In genomic region chr10:80901409-80902272, GRCm38 (mm10) we compare ENCODE assay signal across 8 mouse cellular contexts. TPM values are rescaled to one million over a fixed set of nuclear protein-coding genes. Genes with fewer than 3 reads are reported as not detected.
DNase-seq lines count a peak whose midpoint lies in the region; ATAC-seq and TF ChIP-seq lines count a peak whose summit lies in the region.

No protein-coding gene starts in this region.

- H3K4me3 ChIP-seq in MEL (ENCODE audit: control insufficient read depth in 1 of 2, insufficient read depth in 1 of 2, low read depth in 2 of 2, low read length in 2 of 2), result peak overlapping the region in 1 of 2 experiments; percentile 10; a peak in 1 of 4 replicates
- H3K4me3 ChIP-seq in hindbrain, embryonic 12.5 days, result no peak overlapping the region
- peak overlapping the region in 1 of 2 experiments; percentile 98; a peak in 2 of 4 replicates for H3K4me3 ChIP-seq in liver, embryonic 14.5 days (ENCODE audit: insufficient read depth in 1 of 2, low read depth in 2 of 2, low read length in 2 of 2)

- H3K27ac ChIP-seq in MEL (ENCODE audit: control insufficient read depth, low read depth, low read length), result peak overlapping the region; percentile 1; the same call in 1 of the 2 replicates
- peak overlapping the region; percentile 69 for H3K27ac ChIP-seq in hindbrain, embryonic 12.5 days
- peak overlapping the region; percentile 27; the same call in 1 of the 2 replicates for H3K27ac ChIP-seq in liver, embryonic 14.5 days

- no peaks in the 10 kb centered on the region for H3K9me3 ChIP-seq in MEL (replicated peaks; ENCODE audit: insufficient read depth, low read length)
- H3K9me3 ChIP-seq in hindbrain, embryonic 12.5 days (replicated peaks), result no peaks in the 10 kb centered on the region
- no peaks in the 10 kb centered on the region for H3K9me3 ChIP-seq in liver, embryonic 14.5 days (ENCODE audit: control insufficient read depth, low read length)

- peak overlapping the region; percentile 28 for H3K4me2 ChIP-seq in hindbrain, embryonic 12.5 days (replicated peaks)
- peak overlapping the region; percentile 99 for H3K4me2 ChIP-seq in liver, embryonic 14.5 days (ENCODE audit: low read depth)

- peaks cover 0 to 5% of the 10 kb centered on the region in 2 experiments; a peak in 2 of 4 replicates for H3K36me3 ChIP-seq in MEL (ENCODE audit: control insufficient read depth in 1 of 2, insufficient read depth in 2 of 2, low read length in 2 of 2)
- H3K36me3 ChIP-seq in hindbrain, embryonic 12.5 days, result peaks cover 68% of the 10 kb centered on the region
- H3K36me3 ChIP-seq in liver, embryonic 14.5 days (replicated peaks; ENCODE audit: control insufficient read depth, insufficient read depth, low read depth), result peaks cover 4% of the 10 kb centered on the region

- TF ChIP-seq RAD21 in MEL (IDR thresholded peaks at IDR 0.05; ENCODE audit: low read depth, low read length), result no peak

- peak; percentile 44 for DNase-seq in cerebellum, postnatal 25 days
- DNase-seq in cerebellum, postnatal 14 days, result no peak
- no peak for DNase-seq in MEL (ENCODE audit: low read depth, low spot score)
- no peak for DNase-seq in liver, embryonic 14.5 days (ENCODE audit: low read depth in 3 of 3, low spot score in 3 of 3)
- no peak for DNase-seq in urinary bladder, postnatal 25 days (ENCODE audit: low spot score)
- no peak for DNase-seq in ovary, postnatal 36 days (ENCODE audit: low spot score)

- peaks cover 17% of the 10 kb centered on the region for H3K79me2 ChIP-seq in MEL (ENCODE audit: control insufficient read depth, insufficient read depth, low read length, poor library complexity)

- H3K9ac ChIP-seq in MEL (ENCODE audit: control insufficient read depth, low read depth, low read length, poor library complexity, severe bottlenecking), result peak overlapping the region; percentile 45
- peak overlapping the region; percentile 15; the same call in 1 of the 2 replicates for H3K9ac ChIP-seq in hindbrain, embryonic 12.5 days
- H3K9ac ChIP-seq in liver, embryonic 14.5 days (replicated peaks), result no peak overlapping the region

- TF ChIP-seq CTCF in MEL (IDR thresholded peaks at IDR 0.05 in 2 of 3, conservative IDR thresholded peaks at IDR 0.05 in 1 of 3; ENCODE audit: control insufficient read depth in 1 of 3, insufficient read depth in 1 of 3, low read depth in 2 of 3, low read length in 3 of 3, poor library complexity in 1 of 3, severe bottlenecking in 1 of 3), result no peak
- no peak for TF ChIP-seq CTCF in liver, embryonic 14.5 days (IDR thresholded peaks at IDR 0.05; ENCODE audit: low read depth)

- peaks cover 0 to 8% of the 10 kb centered on the region in 2 experiments; a peak in 2 of 4 replicates for H3K4me1 ChIP-seq in MEL (ENCODE audit: control insufficient read depth in 1 of 2, insufficient read depth in 2 of 2, low read length in 2 of 2)
- H3K4me1 ChIP-seq in hindbrain, embryonic 12.5 days, result peaks cover 20% of the 10 kb centered on the region
- H3K4me1 ChIP-seq in liver, embryonic 14.5 days (replicated peaks; ENCODE audit: control insufficient read depth in 2 of 2, insufficient read depth in 2 of 2, low read length in 1 of 2), result peaks cover 6% of the 10 kb centered on the region in 2 experiments; a peak in 2 of 4 replicates

- TF ChIP-seq POLR2A in MEL (IDR thresholded peaks at IDR 0.05; ENCODE audit: control insufficient read depth in 1 of 2, insufficient read depth in 1 of 2, low read depth in 1 of 2, low read length in 2 of 2, poor library complexity in 1 of 2), result no peak

- ATAC-seq in hindbrain, embryonic 12.5 days (ENCODE audit: low FRiP score), result no peak; the same call in 1 of the 2 replicates
- no peak for ATAC-seq in liver, embryonic 14.5 days (ENCODE audit: insufficient read depth)
- ATAC-seq in inflammation-experienced regulatory T-cells, adult 6 months, result no peak

- no peak for TF ChIP-seq EP300 in MEL (IDR thresholded peaks at IDR 0.05; ENCODE audit: low read depth in 1 of 2, low read length in 2 of 2)
- no peak for TF ChIP-seq EP300 in liver, embryonic 14.5 days (IDR thresholded peaks at IDR 0.05; ENCODE audit: low read depth)

- H3K27me3 ChIP-seq in MEL (ENCODE audit: control insufficient read depth in 1 of 2, insufficient read depth in 2 of 2, low read length in 2 of 2), result no peaks in the 10 kb centered on the region
- H3K27me3 ChIP-seq in hindbrain, embryonic 12.5 days, result no peaks in the 10 kb centered on the region
- no peaks in the 10 kb centered on the region for H3K27me3 ChIP-seq in liver, embryonic 14.5 days (ENCODE audit: control insufficient read depth, insufficient read depth, low read length)

- WGBS in hindbrain, embryonic 12.5 days, result 91% methylated on average over 19 of the region's 19 CpGs
- WGBS in liver, embryonic 14.5 days (ENCODE audit: insufficient replicate concordance), result 85% methylated on average over 19 of the region's 19 CpGs

TF ChIP-seq in MEL, 35 proteins besides CTCF, POLR2A, EP300 and RAD21:
- TF ChIP-seq MAZ (IDR thresholded peaks at IDR 0.05; ENCODE audit: low read depth, low read length) (no peak), MAFK (IDR thresholded peaks at IDR 0.05; ENCODE audit: borderline replicate concordance, low read depth, low read length) (no peak), TBP (IDR thresholded peaks at IDR 0.05; ENCODE audit: low read depth, low read length) (no peak), TAL1 (IDR thresholded peaks at IDR 0.05; ENCODE audit: low read length) (no peak), ZKSCAN1 (IDR thresholded peaks at IDR 0.05; ENCODE audit: low read depth, low read length) (no peak), ETS1 (IDR thresholded peaks at IDR 0.05; ENCODE audit: low read depth, low read length) (no peak), SMC3 (IDR thresholded peaks at IDR 0.05; ENCODE audit: low read depth, low read length) (no peak)

RNA-seq across cellular contexts. Expression of gene Timm13, which starts 0.9 kb away (rescaled TPM):
- 349 and 366 TPM in 2 replicates for total RNA-seq in MEL (2012; rRNA removed)
- polyA plus RNA-seq in MEL (2012; ENCODE audit: insufficient read depth in 1 of 2, insufficient read length in 2 of 2, low read depth in 1 of 2, low replicate concordance in 2 of 2, missing spikeins in 1 of 2), result 100 to 1,000 TPM; 329 to 645 TPM
- polyA plus RNA-seq in hindbrain, embryonic 12.5 days (2016; fragmentation: Nextera tagmentation; extraction: Ambion mirVana), result 271 and 305 TPM in 2 replicates
- polyA plus RNA-seq in liver, embryonic 14.5 days (2012; rRNA removed), result 114 and 145 TPM in 2 replicates
- 201 and 208 TPM in 2 replicates for polyA plus RNA-seq in liver, embryonic 14.5 days (2014; fragmentation: Nextera tagmentation; extraction: Ambion mirVana)
- polyA plus RNA-seq in inflammation-experienced regulatory T-cells, adult 6 months (2017; shearing (Covaris generic)), result 100 to 1,000 TPM; 207 to 260 (median 248) TPM

RNA-seq across cellular contexts. Expression of gene Lmnb2, which starts 16.4 kb away (rescaled TPM):
- total RNA-seq in MEL (2012; rRNA removed), result 28.4 and 32.8 TPM in 2 replicates
- polyA plus RNA-seq in MEL (2012; ENCODE audit: insufficient read depth in 1 of 2, insufficient read length in 2 of 2, low read depth in 1 of 2, low replicate concordance in 2 of 2, missing spikeins in 1 of 2), result 10 to 100 TPM in 1 of 2 experiments, not detected in 1; 29.9 TPM
- polyA plus RNA-seq in hindbrain, embryonic 12.5 days (2016; fragmentation: Nextera tagmentation; extraction: Ambion mirVana), result 56.8 and 57.9 TPM in 2 replicates
- 9.5 and 11.3 TPM in 2 replicates for polyA plus RNA-seq in liver, embryonic 14.5 days (2012; rRNA removed)
- 2.8 and 3.2 TPM in 2 replicates for polyA plus RNA-seq in liver, embryonic 14.5 days (2014; fragmentation: Nextera tagmentation; extraction: Ambion mirVana)
- 1 to 10 TPM; 2.4 to 4.5 (median 3.5) TPM for polyA plus RNA-seq in inflammation-experienced regulatory T-cells, adult 6 months (2017; shearing (Covaris generic))

RNA-seq across cellular contexts. Expression of gene Gadd45b, which starts 28.2 kb away (rescaled TPM):
- 13.3 and 13.4 TPM in 2 replicates for total RNA-seq in MEL (2012; rRNA removed)
- polyA plus RNA-seq in MEL (2012; ENCODE audit: insufficient read depth in 1 of 2, insufficient read length in 2 of 2, low read depth in 1 of 2, low replicate concordance in 2 of 2, missing spikeins in 1 of 2), result 10 to 100 TPM in 1 of 2 experiments, not detected in 1; 10.1 TPM
- polyA plus RNA-seq in hindbrain, embryonic 12.5 days (2016; fragmentation: Nextera tagmentation; extraction: Ambion mirVana), result 11.8 and 15.8 TPM in 2 replicates
- 1.3 and 1.9 TPM in 2 replicates for polyA plus RNA-seq in liver, embryonic 14.5 days (2012; rRNA removed)
- polyA plus RNA-seq in liver, embryonic 14.5 days (2014; fragmentation: Nextera tagmentation; extraction: Ambion mirVana), result 2.0 and 2.7 TPM in 2 replicates
- 10 to 100 TPM; 26.4 to 51.5 (median 39.3) TPM for polyA plus RNA-seq in inflammation-experienced regulatory T-cells, adult 6 months (2017; shearing (Covaris generic))

RNA-seq across cellular contexts. Expression of gene Tmprss9, which starts 30.0 kb away (rescaled TPM):
- 0.07 and 0.15 TPM in 2 replicates for total RNA-seq in MEL (2012; rRNA removed)
- under 1 TPM in 1 of 2 experiments, not detected in 1; 0.25 TPM for polyA plus RNA-seq in MEL (2012; ENCODE audit: insufficient read depth in 1 of 2, insufficient read length in 2 of 2, low read depth in 1 of 2, low replicate concordance in 2 of 2, missing spikeins in 1 of 2)
- polyA plus RNA-seq in hindbrain, embryonic 12.5 days (2016; fragmentation: Nextera tagmentation; extraction: Ambion mirVana), result 0.08 TPM in 2 replicates
- polyA plus RNA-seq in liver, embryonic 14.5 days (2012; rRNA removed), result 0.05 and 0.06 TPM in 2 replicates
- not detected in 2 replicates for polyA plus RNA-seq in liver, embryonic 14.5 days (2014; fragmentation: Nextera tagmentation; extraction: Ambion mirVana)
- polyA plus RNA-seq in inflammation-experienced regulatory T-cells, adult 6 months (2017; shearing (Covaris generic)), result not detected

RNA-seq across cellular contexts. Expression of gene Sppl2b, which starts 46.6 kb away (rescaled TPM):
- total RNA-seq in MEL (2012; rRNA removed), result 38.6 and 52.0 TPM in 2 replicates
- 10 to 100 TPM in 1 of 2 experiments, not detected in 1; 65.9 TPM for polyA plus RNA-seq in MEL (2012; ENCODE audit: insufficient read depth in 1 of 2, insufficient read length in 2 of 2, low read depth in 1 of 2, low replicate concordance in 2 of 2, missing spikeins in 1 of 2)
- 56.6 and 58.8 TPM in 2 replicates for polyA plus RNA-seq in hindbrain, embryonic 12.5 days (2016; fragmentation: Nextera tagmentation; extraction: Ambion mirVana)
- 76.1 and 82.4 TPM in 2 replicates for polyA plus RNA-seq in liver, embryonic 14.5 days (2012; rRNA removed)
- 34.7 and 44.5 TPM in 2 replicates for polyA plus RNA-seq in liver, embryonic 14.5 days (2014; fragmentation: Nextera tagmentation; extraction: Ambion mirVana)
- polyA plus RNA-seq in inflammation-experienced regulatory T-cells, adult 6 months (2017; shearing (Covaris generic)), result 10 to 100 TPM in 2 of 3 experiments, 1 to 10 TPM in 1; 9.6 to 15.0 (median 12.1) TPM

Comparison
In these comparisons a context has a peak if more than half of its experiments do, and no peak if none do; other contexts are left out.
1. DNase-seq: peak in cerebellum, postnatal 25 days (2 of 2); none in cerebellum, postnatal 14 days (0 of 2), MEL (single experiment), liver, embryonic 14.5 days (0 of 3), urinary bladder, postnatal 25 days (single experiment) and ovary, postnatal 36 days (single experiment).
2. H3K27ac ChIP-seq: peak in every context shown above with its lines; median percentile 69 in hindbrain, embryonic 12.5 days; 27 in liver, embryonic 14.5 days; 1 in MEL.